Mouse (Mus musculus) frontal cortex, adult (tissue): Measurements from ENCODE around the gene Colq.

Experiments
- ATAC-seq: cut with Nextera tagmentation; 2 replicates; pipeline ENCODE4 v1.9.2; 2017; ENCODE audit warnings: mild to moderate bottlenecking, moderate library complexity, mixed read lengths; ENCODE audit not compliant: low TSS enrichment

Colq gene

GRCm38 (mm10) chr14:31574903-31575665, 16.1 kb downstream of the Colq start:
- ATAC-seq, result no peak

GRCm38 (mm10) chr14:31572561-31573175, 18.5 kb downstream of the Colq start:
- ATAC-seq, result peak; percentile 90

- ATAC-seq, result no peak
Measured at GRCm38 (mm10) chr14:31571419-31571818, 19.7 kb downstream of the Colq start.

GRCm38 (mm10) chr14:31570131-31570951, 20.8 kb downstream of the Colq start:
- no peak for ATAC-seq

GRCm38 (mm10) chr14:31569151-31569631, 22.0 kb downstream of the Colq start:
- no peak for ATAC-seq

- ATAC-seq, result no peak
Measured at GRCm38 (mm10) chr14:31565478-31566212, 25.5 kb downstream of the Colq start.

- no peak for ATAC-seq
Measured at GRCm38 (mm10) chr14:31564452-31565179, 26.5 kb downstream of the Colq start.

- no peak for ATAC-seq
Measured at GRCm38 (mm10) chr14:31560886-31561285, 30.3 kb downstream of the Colq start.

GRCm38 (mm10) chr14:31559216-31559615, 31.9 kb downstream of the Colq start:
- no peak for ATAC-seq

GRCm38 (mm10) chr14:31557784-31558183, 33.4 kb downstream of the Colq start:
- ATAC-seq, result no peak

- no peak for ATAC-seq
Measured at GRCm38 (mm10) chr14:31557273-31557672, 33.9 kb downstream of the Colq start.

- ATAC-seq, result no peak
Measured at GRCm38 (mm10) chr14:31556526-31557260, 34.5 kb downstream of the Colq start.

GRCm38 (mm10) chr14:31555963-31556434, 35.1 kb downstream of the Colq start:
- ATAC-seq, result peak; percentile 31; the same call in 1 of the 2 replicates

- ATAC-seq, result no peak
Measured at GRCm38 (mm10) chr14:31555021-31555420, 36.1 kb downstream of the Colq start.

GRCm38 (mm10) chr14:31543885-31544442, 47.2 kb downstream of the Colq start:
- no peak for ATAC-seq

GRCm38 (mm10) chr14:31537298-31537697, 53.8 kb downstream of the Colq start:
- ATAC-seq, result no peak

GRCm38 (mm10) chr14:31532656-31533055, 58.5 kb downstream of the Colq start:
- no peak for ATAC-seq

GRCm38 (mm10) chr14:31531506-31532148, 59.5 kb downstream of the Colq start:
- ATAC-seq, result no peak

GRCm38 (mm10) chr14:31530847-31531246, 60.3 kb downstream of the Colq start:
- no peak for ATAC-seq
